In genomic region chr7:123529190-123529589, GRCm38 (mm10) we compare ENCODE assay signal across 35 mouse cellular contexts. TPM values are rescaled to one million over a fixed set of nuclear protein-coding genes. Genes with fewer than 3 reads are reported as not detected.
"Had no signal": no experiment of that assay in that cellular context is flagged by ENCODE, and none has a peak within 500 bp of the region (broad histone marks: within the 10 kb centered on the region; RNA-seq: fewer than 3 reads in every experiment).

No protein-coding gene starts in this region.

- H3K4me3 ChIP-seq: heart, embryonic 10.5 days; heart, embryonic 13.5 days; heart, embryonic 15.5 days; hindbrain, embryonic 10.5 days; hindbrain, embryonic 12.5 days; hindbrain, embryonic 13.5 days; hindbrain, embryonic 15.5 days; intestine, embryonic 15.5 days; kidney, embryonic 15.5 days; layer of hippocampus, adult 2 months; left cerebral cortex, adult 2 months had no signal

- H3K9ac ChIP-seq: heart, embryonic 13.5 days; heart, embryonic 15.5 days; hindbrain, embryonic 12.5 days; hindbrain, embryonic 13.5 days; hindbrain, embryonic 14.5 days; hindbrain, embryonic 15.5 days; intestine, embryonic 15.5 days; kidney, embryonic 15.5 days had no signal

- H3K36me3 ChIP-seq: heart, embryonic 10.5 days; heart, embryonic 13.5 days; heart, embryonic 15.5 days; hindbrain, embryonic 10.5 days; hindbrain, embryonic 12.5 days; hindbrain, embryonic 13.5 days; hindbrain, embryonic 15.5 days; intestine, embryonic 15.5 days; kidney, embryonic 15.5 days had no signal

- H3K4me2 ChIP-seq: heart, embryonic 11.5 days; heart, embryonic 13.5 days; heart, embryonic 15.5 days; hindbrain, embryonic 12.5 days; hindbrain, embryonic 13.5 days; hindbrain, embryonic 14.5 days; hindbrain, embryonic 15.5 days; intestine, embryonic 15.5 days; kidney, embryonic 15.5 days had no signal

- ATAC-seq: hindbrain, embryonic 16.5 days; hindbrain, postnatal 0 days; inflammation-experienced regulatory T-cells, adult 6 months; intestine, embryonic 15.5 days; intestine, embryonic 16.5 days; intestine, postnatal 0 days had no signal

- H3K27me3 ChIP-seq: heart, embryonic 13.5 days; heart, embryonic 15.5 days; hindbrain, embryonic 12.5 days; hindbrain, embryonic 13.5 days; hindbrain, embryonic 15.5 days; intestine, embryonic 15.5 days had no signal

- H3K9me3 ChIP-seq: heart, embryonic 10.5 days; heart, embryonic 15.5 days; hindbrain, embryonic 10.5 days; hindbrain, embryonic 12.5 days; hindbrain, embryonic 13.5 days; hindbrain, embryonic 15.5 days; intestine, embryonic 15.5 days; kidney, embryonic 15.5 days had no signal

- DNase-seq: heart, postnatal 10 days; heart, postnatal 14 days; heart, postnatal 4 days; kidney, adult 11 months; kidney, adult 18-20 months; kidney, adult 2 months; kidney, adult 8-10 months; kidney, adult 9 months; kidney, postnatal 10 days; kidney, postnatal 14 days; kidney, postnatal 25 days; kidney, postnatal 36 days; kidney, postnatal 4 days; layer of hippocampus, adult 9-11 months; layer of hippocampus, postnatal 36 days had no signal

- H3K4me1 ChIP-seq: heart, embryonic 15.5 days; hindbrain, embryonic 12.5 days; intestine, embryonic 15.5 days; kidney, embryonic 15.5 days had no signal

- H3K27ac ChIP-seq: heart, embryonic 10.5 days; heart, embryonic 13.5 days; heart, embryonic 15.5 days; hindbrain, embryonic 10.5 days; hindbrain, embryonic 12.5 days; hindbrain, embryonic 13.5 days; hindbrain, embryonic 14.5 days; hindbrain, embryonic 15.5 days; hindbrain, postnatal 0 days; intestine, embryonic 15.5 days; kidney, embryonic 15.5 days; kidney, postnatal 0 days; layer of hippocampus, adult 2 months; left cerebral cortex, adult 2 months had no signal

RNA-seq across cellular contexts. Expression of gene Zkscan2, which starts 28.9 kb away (rescaled TPM):
- total RNA-seq: hematopoietic stem cell, adult 5-6 weeks had no signal
- polyA plus RNA-seq: inflammation-experienced regulatory T-cells, adult 6 months had no signal
